Mouse (Mus musculus): ENCODE measurements around the gene Acp2. TPM values are rescaled to one million over a fixed set of nuclear protein-coding genes. Genes with fewer than 3 reads are reported as not detected.
A peak's percentile ranks its signal among the peaks of the same experiment; 100 is the strongest.

Acp2 gene
- polyA plus RNA-seq (2016; fragmentation: Nextera tagmentation; extraction: Ambion mirVana), result 25.4 and 27.7 TPM in 2 replicates

- peak; percentile 97 for DNase-seq (ENCODE audit: extremely low spot score, low spot score)
- Histone ChIP-seq H3K4me3 (peak within 1 kb of the TSS; percentile 85), H3K9me3 (no peaks in the 10 kb centered on the region), H3K36me3 (replicated peaks) (peaks cover 30% of the 10 kb centered on the region), H3K27me3 (ENCODE audit: poor library complexity, severe bottlenecking) (no peaks in the 10 kb centered on the region), H3K27ac (peak within 1 kb of the TSS; percentile 94), H3K4me1 (peaks cover 25% of the 10 kb centered on the region)
- 5% methylated on average over 28 of the region's 28 CpGs for WGBS
Measured at GRCm38 (mm10) chr2:91202222-91202971, at the start of gene Acp2, which contains the start of gene Nr1h3. TSS of gene Acp2 (plus strand) at chr2:91202885. TSS of gene Nr1h3 (minus strand) at chr2:91202834.

- no peak for DNase-seq (ENCODE audit: extremely low spot score, low spot score)
- H3K4me3 ChIP-seq, result no peak overlapping the region
- H3K4me1 ChIP-seq, result no peaks in the 10 kb centered on the region
- 89% methylated on average over 3 of the region's 3 CpGs for WGBS
- H3K27me3 ChIP-seq (ENCODE audit: poor library complexity, severe bottlenecking), result no peaks in the 10 kb centered on the region
- peaks cover 73% of the 10 kb centered on the region for H3K36me3 ChIP-seq (replicated peaks)
- no peaks in the 10 kb centered on the region for H3K9me3 ChIP-seq
- no peak overlapping the region for H3K27ac ChIP-seq
Measured at GRCm38 (mm10) chr2:91152885-91153377, 49.8 kb upstream of the Acp2 start.

GRCm38 (mm10) chr2:91154091-91154490 is 48.6 kb upstream of the Acp2 start:
- DNase-seq (ENCODE audit: extremely low spot score, low spot score), result no peak
- WGBS, result 96% methylated on average over 3 of the region's 3 CpGs
- H3K36me3 ChIP-seq (replicated peaks), result peaks cover 81% of the 10 kb centered on the region
- no peaks in the 10 kb centered on the region for H3K4me1 ChIP-seq
- H3K4me3 ChIP-seq, result no peak overlapping the region
- no peaks in the 10 kb centered on the region for H3K27me3 ChIP-seq (ENCODE audit: poor library complexity, severe bottlenecking)
- no peaks in the 10 kb centered on the region for H3K9me3 ChIP-seq
- no peak overlapping the region for H3K27ac ChIP-seq

- no peaks in the 10 kb centered on the region for H3K4me1 ChIP-seq
- DNase-seq (ENCODE audit: extremely low spot score, low spot score), result no peak
- WGBS, result 43% methylated on average over 6 of the region's 6 CpGs
- peaks cover 89% of the 10 kb centered on the region for H3K36me3 ChIP-seq (replicated peaks)
- no peaks in the 10 kb centered on the region for H3K9me3 ChIP-seq
- H3K27me3 ChIP-seq (ENCODE audit: poor library complexity, severe bottlenecking), result no peaks in the 10 kb centered on the region
- no peak overlapping the region for H3K4me3 ChIP-seq
- no peak overlapping the region for H3K27ac ChIP-seq
Measured at GRCm38 (mm10) chr2:91157002-91157752, 45.5 kb upstream of the Acp2 start.

GRCm38 (mm10) chr2:91160591-91160990 is 42.1 kb upstream of the Acp2 start:
- Histone ChIP-seq H3K36me3 (replicated peaks) (peaks cover 94% of the 10 kb centered on the region), H3K4me3 (no peak overlapping the region), H3K4me1 (no peaks in the 10 kb centered on the region), H3K9me3 (no peaks in the 10 kb centered on the region), H3K27ac (no peak overlapping the region), H3K27me3 (ENCODE audit: poor library complexity, severe bottlenecking) (no peaks in the 10 kb centered on the region)
- 93% methylated on average over 6 of the region's 6 CpGs for WGBS
- DNase-seq (ENCODE audit: extremely low spot score, low spot score), result no peak

GRCm38 (mm10) chr2:91162952-91163351 is 39.7 kb upstream of the Acp2 start:
- H3K4me3 ChIP-seq, result no peak overlapping the region
- 92% methylated on average over 4 of the region's 4 CpGs for WGBS
- H3K9me3 ChIP-seq, result no peaks in the 10 kb centered on the region
- H3K27ac ChIP-seq, result no peak overlapping the region
- H3K36me3 ChIP-seq (replicated peaks), result peaks cover 88% of the 10 kb centered on the region
- H3K4me1 ChIP-seq, result no peaks in the 10 kb centered on the region
- no peaks in the 10 kb centered on the region for H3K27me3 ChIP-seq (ENCODE audit: poor library complexity, severe bottlenecking)
- DNase-seq (ENCODE audit: extremely low spot score, low spot score), result no peak

GRCm38 (mm10) chr2:91163532-91163931 is 39.2 kb upstream of the Acp2 start:
- Histone ChIP-seq H3K36me3 (replicated peaks) (peaks cover 84% of the 10 kb centered on the region), H3K27me3 (ENCODE audit: poor library complexity, severe bottlenecking) (no peaks in the 10 kb centered on the region), H3K4me3 (no peak overlapping the region), H3K27ac (no peak overlapping the region), H3K9me3 (no peaks in the 10 kb centered on the region), H3K4me1 (no peaks in the 10 kb centered on the region)
- 90% methylated on average over 5 of the region's 5 CpGs for WGBS
- DNase-seq (ENCODE audit: extremely low spot score, low spot score), result no peak

GRCm38 (mm10) chr2:91164991-91165390 is 37.7 kb upstream of the Acp2 start:
- DNase-seq (ENCODE audit: extremely low spot score, low spot score), result no peak
- no peak overlapping the region for H3K27ac ChIP-seq
- peaks cover 84% of the 10 kb centered on the region for H3K36me3 ChIP-seq (replicated peaks)
- H3K4me1 ChIP-seq, result no peaks in the 10 kb centered on the region
- H3K4me3 ChIP-seq, result no peak overlapping the region
- no peaks in the 10 kb centered on the region for H3K27me3 ChIP-seq (ENCODE audit: poor library complexity, severe bottlenecking)
- 95% methylated on average over 6 of the region's 6 CpGs for WGBS
- H3K9me3 ChIP-seq, result no peaks in the 10 kb centered on the region

GRCm38 (mm10) chr2:91167629-91168028 is 35.1 kb upstream of the Acp2 start:
- no peaks in the 10 kb centered on the region for H3K27me3 ChIP-seq (ENCODE audit: poor library complexity, severe bottlenecking)
- H3K36me3 ChIP-seq (replicated peaks), result peaks cover 80% of the 10 kb centered on the region
- DNase-seq (ENCODE audit: extremely low spot score, low spot score), result no peak
- 85% methylated on average over 4 of the region's 4 CpGs for WGBS
- H3K4me3 ChIP-seq, result no peak overlapping the region
- no peaks in the 10 kb centered on the region for H3K9me3 ChIP-seq
- H3K27ac ChIP-seq, result no peak overlapping the region
- H3K4me1 ChIP-seq, result no peaks in the 10 kb centered on the region

GRCm38 (mm10) chr2:91169587-91170322 is 32.9 kb upstream of the Acp2 start:
- no peaks in the 10 kb centered on the region for H3K27me3 ChIP-seq (ENCODE audit: poor library complexity, severe bottlenecking)
- no peak overlapping the region for H3K27ac ChIP-seq
- 89% methylated on average over 25 of the region's 25 CpGs for WGBS
- no peaks in the 10 kb centered on the region for H3K4me1 ChIP-seq
- peaks cover 81% of the 10 kb centered on the region for H3K36me3 ChIP-seq (replicated peaks)
- DNase-seq (ENCODE audit: extremely low spot score, low spot score), result no peak
- no peaks in the 10 kb centered on the region for H3K9me3 ChIP-seq
- no peak overlapping the region for H3K4me3 ChIP-seq

GRCm38 (mm10) chr2:91175490-91175889 is 27.2 kb upstream of the Acp2 start:
- WGBS, result 91% methylated on average over 4 of the region's 4 CpGs
- Histone ChIP-seq H3K4me1 (peaks cover 12% of the 10 kb centered on the region), H3K9me3 (no peaks in the 10 kb centered on the region), H3K27ac (no peak overlapping the region), H3K36me3 (replicated peaks) (peaks cover 69% of the 10 kb centered on the region), H3K4me3 (no peak overlapping the region), H3K27me3 (ENCODE audit: poor library complexity, severe bottlenecking) (no peaks in the 10 kb centered on the region)
- DNase-seq (ENCODE audit: extremely low spot score, low spot score), result no peak

- WGBS, result 82% methylated on average over 6 of the region's 6 CpGs
- Histone ChIP-seq H3K4me1 (peaks cover 19% of the 10 kb centered on the region), H3K27ac (no peak overlapping the region), H3K4me3 (no peak overlapping the region), H3K9me3 (no peaks in the 10 kb centered on the region), H3K36me3 (replicated peaks) (peaks cover 67% of the 10 kb centered on the region), H3K27me3 (ENCODE audit: poor library complexity, severe bottlenecking) (no peaks in the 10 kb centered on the region; the same call in 1 of the 2 replicates)
- DNase-seq (ENCODE audit: extremely low spot score, low spot score), result no peak
Measured at GRCm38 (mm10) chr2:91176234-91176633, 26.5 kb upstream of the Acp2 start.
